Mouse (Mus musculus): Measurements from ENCODE around the gene Msgn1.

DNA sequence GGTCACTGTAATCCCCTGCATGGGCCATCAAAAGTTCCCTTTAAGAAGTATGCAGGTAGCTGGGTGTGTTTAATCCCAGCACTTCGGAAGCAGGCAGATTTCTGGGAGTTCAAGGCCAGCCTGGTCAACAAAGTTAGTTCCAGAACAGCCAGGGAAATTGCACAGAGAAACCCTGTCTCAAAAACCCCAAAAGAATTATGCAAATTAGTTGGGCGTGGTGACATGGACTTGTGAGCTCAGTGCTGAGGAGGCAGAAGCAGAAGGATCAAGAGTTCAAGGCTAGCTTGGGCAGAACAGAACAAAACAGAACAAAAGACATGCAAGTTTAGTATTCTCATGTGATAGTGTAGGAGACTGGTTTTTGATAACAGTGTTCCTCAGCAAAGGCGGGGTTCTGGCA is 13.8 kb upstream of the Msgn1 start:
- no peak for TF ChIP-seq CTCF (IDR thresholded peaks at IDR 0.05; ENCODE audit: borderline replicate concordance, extremely low read depth, insufficient read depth, insufficient read length)
- TF ChIP-seq POLR2A (IDR thresholded peaks at IDR 0.05; ENCODE audit: borderline replicate concordance, extremely low read depth, insufficient read depth, insufficient read length, poor library complexity, severe bottlenecking), result no peak

Data from brain, embryonic 14.5 days (tissue).